10 mouse cellular contexts compared by ENCODE assay signal in genomic region chr2:122116888-122117287, GRCm38 (mm10). TPM values are rescaled to one million over a fixed set of nuclear protein-coding genes. Genes with fewer than 3 reads are reported as not detected.
A peak's percentile ranks its signal among the peaks of the same experiment; 100 is the strongest.
DNase-seq lines count a peak whose midpoint lies in the region; ATAC-seq and TF ChIP-seq lines count a peak whose summit lies in the region.
"Had no signal": no experiment of that assay in that cellular context is flagged by ENCODE, and none has a peak within 500 bp of the region (broad histone marks: within the 10 kb centered on the region; RNA-seq: fewer than 3 reads in every experiment).

No protein-coding gene starts in this region.

- ATAC-seq in cerebellum, adult (ENCODE audit: insufficient number of reproducible peaks, low FRiP score, low TSS enrichment) = no peak
- ATAC-seq in lung, embryonic 16.5 days (ENCODE audit: low read depth) = no peak
- no peak for ATAC-seq in liver, embryonic 13.5 days (ENCODE audit: low read depth)
- ATAC-seq in stomach, embryonic 16.5 days (ENCODE audit: insufficient read depth, low FRiP score) = no peak

- peaks cover 10% of the 10 kb centered on the region for H3K36me3 ChIP-seq in lung, embryonic 16.5 days (ENCODE audit: control insufficient read depth, insufficient read depth, low read length)
- peaks cover 14% of the 10 kb centered on the region for H3K36me3 ChIP-seq in liver, embryonic 13.5 days
- H3K36me3 ChIP-seq in stomach, embryonic 16.5 days (ENCODE audit: control insufficient read depth, insufficient read depth, low read length) = peaks cover 1% of the 10 kb centered on the region; the same call in 1 of the 2 replicates

- no peaks in the 10 kb centered on the region for H3K9me3 ChIP-seq in lung, embryonic 16.5 days (ENCODE audit: control insufficient read depth, low read length)
- no peaks in the 10 kb centered on the region for H3K9me3 ChIP-seq in liver, embryonic 13.5 days (replicated peaks)
- no peaks in the 10 kb centered on the region for H3K9me3 ChIP-seq in stomach, embryonic 16.5 days (replicated peaks; ENCODE audit: control insufficient read depth, low read length)

- H3K4me1 ChIP-seq in lung, embryonic 16.5 days (replicated peaks; ENCODE audit: control insufficient read depth, insufficient read depth, low read length) = peaks cover 12% of the 10 kb centered on the region
- H3K4me1 ChIP-seq in lung, adult 2 months (ENCODE audit: control insufficient read depth, insufficient read depth, low read length) = peaks cover 7% of the 10 kb centered on the region
- H3K4me1 ChIP-seq in liver, embryonic 13.5 days (replicated peaks) = peaks cover 24% of the 10 kb centered on the region
- H3K4me1 ChIP-seq in stomach, embryonic 16.5 days (ENCODE audit: control insufficient read depth, insufficient read depth, low read length) = peaks cover 4% of the 10 kb centered on the region; the same call in 1 of the 2 replicates

- peak; percentile 5 for DNase-seq in cerebellum, adult 11 months
- DNase-seq in lung, adult 2 months = no peak
- DNase-seq in liver, embryonic 13.5 days = no peak
- DNase-seq in embryo, embryonic 10 days (ENCODE audit: low spot score) = no peak
- DNase-seq in layer of hippocampus, postnatal 25 days (ENCODE audit: extremely low spot score in 1 of 2, low spot score in 1 of 2) = no peak
- DNase-seq: spleen, adult 18-20 months had no signal

- no peak for TF ChIP-seq POLR2A in lung, adult 2 months (IDR thresholded peaks at IDR 0.05; ENCODE audit: borderline replicate concordance, extremely low read depth, low read depth, low read length)

- WGBS in lung, embryonic 16.5 days = 78% methylated on average over 2 of the region's 2 CpGs
- WGBS in lung, adult 2 months = 87% methylated on average over 2 of the region's 2 CpGs
- 82% methylated on average over 2 of the region's 2 CpGs for WGBS in liver, embryonic 13.5 days (ENCODE audit: insufficient replicate concordance)
- WGBS in stomach, embryonic 16.5 days = 82% methylated on average over 2 of the region's 2 CpGs

- H3K27ac ChIP-seq in lung, embryonic 16.5 days (ENCODE audit: low read length) = no peak overlapping the region
- H3K27ac ChIP-seq in liver, embryonic 13.5 days = no peak overlapping the region
- H3K27ac ChIP-seq in stomach, embryonic 16.5 days (ENCODE audit: low read length) = no peak overlapping the region

- TF ChIP-seq CTCF in lung, adult 2 months (IDR thresholded peaks at IDR 0.05; ENCODE audit: insufficient read depth, low read length) = no peak

- H3K4me3 ChIP-seq in lung, embryonic 16.5 days (ENCODE audit: low read length) = peak overlapping the region; percentile 98; the same call in 1 of the 2 replicates
- no peak overlapping the region for H3K4me3 ChIP-seq in lung, adult 2 months (replicated peaks; ENCODE audit: extremely low read depth, low read depth, low read length)
- no peak overlapping the region for H3K4me3 ChIP-seq in liver, embryonic 13.5 days (replicated peaks)
- H3K4me3 ChIP-seq in stomach, embryonic 16.5 days (replicated peaks; ENCODE audit: low read length) = no peak overlapping the region

- no peaks in the 10 kb centered on the region for H3K27me3 ChIP-seq in lung, embryonic 16.5 days (ENCODE audit: control insufficient read depth, insufficient read depth, low read depth, low read length)
- no peaks in the 10 kb centered on the region for H3K27me3 ChIP-seq in liver, embryonic 13.5 days
- no peaks in the 10 kb centered on the region for H3K27me3 ChIP-seq in stomach, embryonic 16.5 days (ENCODE audit: control insufficient read depth, insufficient read depth, low read length)

- no peak overlapping the region for H3K9ac ChIP-seq in lung, embryonic 16.5 days (ENCODE audit: low read length)
- H3K9ac ChIP-seq in liver, embryonic 13.5 days = no peak overlapping the region; the same call in 1 of the 2 replicates
- no peak overlapping the region for H3K9ac ChIP-seq in stomach, embryonic 16.5 days (ENCODE audit: low read length)

- H3K4me2 ChIP-seq in lung, embryonic 16.5 days (ENCODE audit: low read depth, low read length) = no peak overlapping the region
- peak overlapping the region; percentile 78 for H3K4me2 ChIP-seq in liver, embryonic 13.5 days
- peak overlapping the region; percentile 70 for H3K4me2 ChIP-seq in stomach, embryonic 16.5 days (ENCODE audit: low read depth, low read length)

RNA-seq across cellular contexts. Expression of gene Spg11, which starts 1.3 kb away (rescaled TPM):
- 8.9 and 9.5 TPM in 2 replicates for polyA plus RNA-seq in lung, embryonic 16.5 days (2015; fragmentation: Nextera tagmentation; extraction: Ambion mirVana)
- polyA plus RNA-seq in lung, adult 2 months (2012; rRNA removed) = 7.4 and 9.2 TPM in 2 replicates
- 3.5 and 3.6 TPM in 2 replicates for polyA plus RNA-seq in liver, embryonic 13.5 days (2015; fragmentation: Nextera tagmentation; extraction: Ambion mirVana)
- 8.8 and 9.7 TPM in 2 replicates for polyA plus RNA-seq in stomach, embryonic 16.5 days (2015; fragmentation: Nextera tagmentation; extraction: Ambion mirVana)
- total RNA-seq in layer of hippocampus, postnatal 25 days (2021) = 10 to 100 TPM; 15.4 to 17.1 TPM

RNA-seq across cellular contexts. Expression of gene B2m, which starts 30.6 kb away (rescaled TPM):
- polyA plus RNA-seq in lung, embryonic 16.5 days (2015; fragmentation: Nextera tagmentation; extraction: Ambion mirVana) = 408 and 412 TPM in 2 replicates
- polyA plus RNA-seq in lung, adult 2 months (2012; rRNA removed) = 1,104 and 1,411 TPM in 2 replicates
- 322 and 384 TPM in 2 replicates for polyA plus RNA-seq in liver, embryonic 13.5 days (2015; fragmentation: Nextera tagmentation; extraction: Ambion mirVana)
- 368 and 395 TPM in 2 replicates for polyA plus RNA-seq in stomach, embryonic 16.5 days (2015; fragmentation: Nextera tagmentation; extraction: Ambion mirVana)
- total RNA-seq in layer of hippocampus, postnatal 25 days (2021) = 100 to 1,000 TPM in 1 of 2 experiments, 10 to 100 TPM in 1; 99.1 to 104 TPM

RNA-seq across cellular contexts. Expression of gene Trim69, which starts 43.6 kb away (rescaled TPM):
- 0.11 TPM in 1 of 2 replicates, not detected in the other for polyA plus RNA-seq in lung, embryonic 16.5 days (2015; fragmentation: Nextera tagmentation; extraction: Ambion mirVana)
- 0.08 TPM in 1 of 2 replicates, not detected in the other for polyA plus RNA-seq in lung, adult 2 months (2012; rRNA removed)
- polyA plus RNA-seq in liver, embryonic 13.5 days (2015; fragmentation: Nextera tagmentation; extraction: Ambion mirVana) = not detected in 2 replicates
- polyA plus RNA-seq in stomach, embryonic 16.5 days (2015; fragmentation: Nextera tagmentation; extraction: Ambion mirVana) = 0.12 TPM in 2 replicates
- total RNA-seq in layer of hippocampus, postnatal 25 days (2021) = not detected
- total RNA-seq: layer of hippocampus, adult 18-20 months had no signal
